In genomic region chr3:90253653-90254418, GRCm38 (mm10) we compare ENCODE assay signal across 8 mouse cellular contexts. TPM values are rescaled to one million over a fixed set of nuclear protein-coding genes. Genes with fewer than 3 reads are reported as not detected.
DNase-seq lines count a peak whose midpoint lies in the region; ATAC-seq and TF ChIP-seq lines count a peak whose summit lies in the region.

Crtc2 (plus strand) TSS chr3:90254163.

- peak within 1 kb of the TSS; percentile 87 for H3K27ac ChIP-seq in heart, embryonic 11.5 days (ENCODE audit: low read depth, low read length)
- H3K27ac ChIP-seq in kidney, embryonic 16.5 days (ENCODE audit: low read length) = peak within 1 kb of the TSS; percentile 90
- peak within 1 kb of the TSS; percentile 93 for H3K27ac ChIP-seq in liver, adult 2 months (replicated peaks; ENCODE audit: insufficient read depth, low read depth, low read length)

- no peaks in the 10 kb centered on the region for H3K9me3 ChIP-seq in erythroblast, embryonic 14.5 days (ENCODE audit: control insufficient read depth, low read length)
- no peaks in the 10 kb centered on the region for H3K9me3 ChIP-seq in heart, embryonic 11.5 days (replicated peaks; ENCODE audit: control insufficient read depth, low read length)
- no peaks in the 10 kb centered on the region for H3K9me3 ChIP-seq in kidney, embryonic 16.5 days (ENCODE audit: low read length)

- H3K27me3 ChIP-seq in C2C12 (ENCODE audit: control insufficient read depth, insufficient read depth, insufficient read length) (no peaks in the 10 kb centered on the region), myocyte (ENCODE audit: control insufficient read depth, insufficient read depth, insufficient read length) (no peaks in the 10 kb centered on the region)
- no peaks in the 10 kb centered on the region for H3K27me3 ChIP-seq in erythroblast, embryonic 14.5 days (ENCODE audit: control insufficient read depth)
- H3K27me3 ChIP-seq in heart, embryonic 11.5 days (ENCODE audit: control insufficient read depth, insufficient read depth, low read length) = no peaks in the 10 kb centered on the region
- H3K27me3 ChIP-seq in kidney, embryonic 16.5 days (ENCODE audit: insufficient read depth, low read length) = no peaks in the 10 kb centered on the region
- no peaks in the 10 kb centered on the region for H3K27me3 ChIP-seq in liver, adult 2 months (ENCODE audit: control insufficient read depth, insufficient read depth, low read length)
- H3K27me3 ChIP-seq in splenic B cell, adult 2 months (ENCODE audit: control insufficient read depth, insufficient read depth, low read length, poor library complexity, severe bottlenecking) = no peaks in the 10 kb centered on the region

- peaks cover 35% of the 10 kb centered on the region for H3K4me1 ChIP-seq in erythroblast, embryonic 14.5 days (ENCODE audit: control insufficient read depth)
- peaks cover 9% of the 10 kb centered on the region for H3K4me1 ChIP-seq in heart, embryonic 11.5 days (ENCODE audit: control insufficient read depth, insufficient read depth, low read length)
- H3K4me1 ChIP-seq in kidney, embryonic 16.5 days (ENCODE audit: insufficient read depth, low read length) = peaks cover 24% of the 10 kb centered on the region
- peaks cover 18% of the 10 kb centered on the region for H3K4me1 ChIP-seq in liver, adult 2 months (ENCODE audit: control insufficient read depth, insufficient read depth, low read length)

- H3K4me3 ChIP-seq in C2C12 (ENCODE audit: insufficient read depth, poor library complexity, severe bottlenecking) (peak within 1 kb of the TSS; percentile 82), myocyte (peak within 1 kb of the TSS; percentile 83)
- peak within 1 kb of the TSS; percentile 88 for H3K4me3 ChIP-seq in erythroblast, embryonic 14.5 days (replicated peaks)
- H3K4me3 ChIP-seq in heart, embryonic 11.5 days (ENCODE audit: low read depth, low read length) = peak within 1 kb of the TSS; percentile 91
- H3K4me3 ChIP-seq in kidney, embryonic 16.5 days (ENCODE audit: low read length) = peak within 1 kb of the TSS; percentile 87
- peak within 1 kb of the TSS; percentile 92 for H3K4me3 ChIP-seq in liver, adult 2 months (ENCODE audit: insufficient read depth, low read depth, low read length)

- H3K36me3 ChIP-seq in C2C12 (ENCODE audit: control insufficient read depth, insufficient read depth) (peaks cover 33% of the 10 kb centered on the region), myocyte (ENCODE audit: control insufficient read depth, insufficient read depth) (peaks cover 18% of the 10 kb centered on the region)
- peaks cover 33% of the 10 kb centered on the region for H3K36me3 ChIP-seq in erythroblast, embryonic 14.5 days (ENCODE audit: control insufficient read depth)
- peaks cover 2% of the 10 kb centered on the region; the same call in 1 of the 2 replicates for H3K36me3 ChIP-seq in heart, embryonic 11.5 days (ENCODE audit: control insufficient read depth, insufficient read depth, low read length)
- peaks cover 30% of the 10 kb centered on the region for H3K36me3 ChIP-seq in kidney, embryonic 16.5 days (ENCODE audit: insufficient read depth, low read length)
- H3K36me3 ChIP-seq in liver, adult 2 months (ENCODE audit: control insufficient read depth, insufficient read depth, low read length) = peaks cover 9% of the 10 kb centered on the region; the same call in 1 of the 2 replicates
- peaks cover 2% of the 10 kb centered on the region; the same call in 1 of the 2 replicates for H3K36me3 ChIP-seq in splenic B cell, adult 2 months (ENCODE audit: control insufficient read depth, insufficient read depth, low read length, poor library complexity, severe bottlenecking)

- DNase-seq in brain, embryonic 14.5 days (ENCODE audit: low read depth) = peak; percentile 100
- peak; percentile 95 for DNase-seq in liver, adult 2 months (ENCODE audit: extremely low read depth, low read depth, low spot score)
- DNase-seq in splenic B cell, adult 2 months (ENCODE audit: low read depth, low spot score) = peak; percentile 94

- 3% methylated on average over 40 of the region's 40 CpGs for WGBS in heart, embryonic 11.5 days (ENCODE audit: insufficient replicate concordance)
- 1% methylated on average over 40 of the region's 40 CpGs for WGBS in kidney, embryonic 16.5 days
- WGBS in liver, adult 2 months = under 1% methylated on average over 40 of the region's 40 CpGs

- peak within 1 kb of the TSS; percentile 87 for H3K4me2 ChIP-seq in heart, embryonic 11.5 days
- peak within 1 kb of the TSS; percentile 84 for H3K4me2 ChIP-seq in kidney, embryonic 16.5 days (replicated peaks; ENCODE audit: low read depth, low read length)
- peak within 1 kb of the TSS; percentile 81 for H3K4me2 ChIP-seq in myocyte (ENCODE audit: low read depth)

- peak; percentile 96 for ATAC-seq in heart, embryonic 11.5 days (replicated peaks; ENCODE audit: insufficient number of reproducible peaks, low FRiP score, low TSS enrichment)
- ATAC-seq in kidney, embryonic 16.5 days (ENCODE audit: low FRiP score, low TSS enrichment) = peak; percentile 99

- H3K79me2 ChIP-seq in C2C12 (ENCODE audit: control insufficient read depth, insufficient read depth) (peaks cover 48% of the 10 kb centered on the region), myocyte (ENCODE audit: control insufficient read depth, insufficient read depth) (peaks cover 42% of the 10 kb centered on the region)
- peaks cover 30% of the 10 kb centered on the region; the same call in 1 of the 2 replicates for H3K79me2 ChIP-seq in liver, adult 2 months (ENCODE audit: control insufficient read depth, insufficient read depth, low read length)

- peak within 1 kb of the TSS; percentile 92 for H3K9ac ChIP-seq in heart, embryonic 11.5 days (ENCODE audit: low read depth, low read length)
- peak within 1 kb of the TSS; percentile 95 for H3K9ac ChIP-seq in kidney, embryonic 16.5 days (replicated peaks; ENCODE audit: low read length)
- peak within 1 kb of the TSS; percentile 91 for H3K9ac ChIP-seq in liver, adult 2 months (ENCODE audit: low read depth, low read length)

- H3ac ChIP-seq in C2C12 (ENCODE audit: control insufficient read depth, insufficient read length, low read depth) = peak within 1 kb of the TSS; percentile 93
- H3ac ChIP-seq in myocyte (ENCODE audit: control insufficient read depth, insufficient read length) = peak within 1 kb of the TSS; percentile 87

- TF ChIP-seq CTCF in C2C12 (IDR thresholded peaks at IDR 0.05; ENCODE audit: control insufficient read depth, insufficient read depth, insufficient read length) = no peak
- TF ChIP-seq CTCF in brain, embryonic 14.5 days (IDR thresholded peaks at IDR 0.05; ENCODE audit: borderline replicate concordance, extremely low read depth, insufficient read depth, insufficient read length) = no peak
- TF ChIP-seq CTCF in liver, adult 2 months (IDR thresholded peaks at IDR 0.05; ENCODE audit: low read depth, low read length) = no peak

- H3K79me3 ChIP-seq in C2C12 (ENCODE audit: low read depth) = peaks cover 32% of the 10 kb centered on the region

- TF ChIP-seq POLR2A in brain, embryonic 14.5 days (IDR thresholded peaks at IDR 0.05; ENCODE audit: borderline replicate concordance, extremely low read depth, insufficient read depth, insufficient read length, poor library complexity, severe bottlenecking) = peak; percentile 89
- TF ChIP-seq POLR2A in liver, adult 2 months (IDR thresholded peaks at IDR 0.05; ENCODE audit: extremely low read depth, insufficient read depth, low read length) = peak; percentile 9; the same call in 1 of the 2 replicates
- TF ChIP-seq POLR2A in myocyte (IDR thresholded peaks at IDR 0.05; ENCODE audit: insufficient read length, low read depth) = no peak

TF ChIP-seq in C2C12, 6 proteins besides CTCF, POLR2A, EP300 and RAD21:
- no peak for TF ChIP-seq MYOG (IDR thresholded peaks at IDR 0.05; ENCODE audit: control insufficient read depth, extremely low read depth, insufficient read length)
- TF ChIP-seq FOSL1 (IDR thresholded peaks at IDR 0.05; ENCODE audit: insufficient read depth, low read length, poor library complexity, severe bottlenecking) = no peak
- peak; percentile 28 for TF ChIP-seq MAX (IDR thresholded peaks at IDR 0.05)
- TF ChIP-seq USF1 (IDR thresholded peaks at IDR 0.05; ENCODE audit: low read depth) = peak; percentile 27

TF ChIP-seq in myocyte, 11 proteins besides CTCF, POLR2A, EP300 and RAD21:
- TF ChIP-seq MYOG (IDR thresholded peaks at IDR 0.05; ENCODE audit: control insufficient read depth in 1 of 3, insufficient read depth in 1 of 3, insufficient read length in 2 of 3, low read depth in 2 of 3) = peak in 1 of 3 experiments; percentile 9
- peak; percentile 78 for TF ChIP-seq POLR2AphosphoS2 (IDR thresholded peaks at IDR 0.05; ENCODE audit: insufficient read length, low read depth)
- no peak for TF ChIP-seq MAX (IDR thresholded peaks at IDR 0.05; ENCODE audit: low read depth)

RNA-seq across cellular contexts. Expression of gene Crtc2, which starts in this region (rescaled TPM):
- polyA plus RNA-seq in C2C12 (2012; fragmentation: generic; extraction: Trizol) (25.7 TPM), myocyte (2012; fragmentation: generic; extraction: Trizol) (19.9 TPM)
- polyA plus RNA-seq in brain, embryonic 14.5 days (2012; rRNA removed) = 62.1 and 72.8 TPM in 2 replicates
- 2.9 and 3.3 TPM in 2 replicates for polyA plus RNA-seq in erythroblast, embryonic 14.5 days (2012)
- polyA plus RNA-seq in heart, embryonic 11.5 days (2014; fragmentation: Nextera tagmentation; extraction: Ambion mirVana) = 7.5 and 11.6 TPM in 2 replicates
- polyA plus RNA-seq in kidney, embryonic 16.5 days (2015; fragmentation: Nextera tagmentation; extraction: Ambion mirVana) = 24.8 and 33.7 TPM in 2 replicates
- 6.8 and 10.8 TPM in 2 replicates for total RNA-seq in liver, adult 2 months (2014; rRNA removed)
- 33.8 and 34.4 TPM in 2 replicates for polyA plus RNA-seq in liver, adult 2 months (2012; rRNA removed)

Comparison
In these comparisons a context has a peak if more than half of its experiments do, and no peak if none do; other contexts are left out.
1. Peak in every context shown above with its lines: DNase-seq, ATAC-seq, H3K4me3 ChIP-seq and H3K27ac ChIP-seq.